Mouse (Mus musculus): ENCODE results near the gene Gon4l. TPM values are rescaled to one million over a fixed set of nuclear protein-coding genes. Genes with fewer than 3 reads are reported as not detected.
A peak's percentile ranks its signal among the peaks of the same experiment; 100 is the strongest.
"Not testable (repeated sequence)": the region's sequence is repeated elsewhere in the genome, so short reads cannot be mapped to it uniquely, and the experiment has no call there.

The Gon4l gene
- polyA plus RNA-seq, 1 experiment from 2014 or later = 24.1 TPM

DNA sequence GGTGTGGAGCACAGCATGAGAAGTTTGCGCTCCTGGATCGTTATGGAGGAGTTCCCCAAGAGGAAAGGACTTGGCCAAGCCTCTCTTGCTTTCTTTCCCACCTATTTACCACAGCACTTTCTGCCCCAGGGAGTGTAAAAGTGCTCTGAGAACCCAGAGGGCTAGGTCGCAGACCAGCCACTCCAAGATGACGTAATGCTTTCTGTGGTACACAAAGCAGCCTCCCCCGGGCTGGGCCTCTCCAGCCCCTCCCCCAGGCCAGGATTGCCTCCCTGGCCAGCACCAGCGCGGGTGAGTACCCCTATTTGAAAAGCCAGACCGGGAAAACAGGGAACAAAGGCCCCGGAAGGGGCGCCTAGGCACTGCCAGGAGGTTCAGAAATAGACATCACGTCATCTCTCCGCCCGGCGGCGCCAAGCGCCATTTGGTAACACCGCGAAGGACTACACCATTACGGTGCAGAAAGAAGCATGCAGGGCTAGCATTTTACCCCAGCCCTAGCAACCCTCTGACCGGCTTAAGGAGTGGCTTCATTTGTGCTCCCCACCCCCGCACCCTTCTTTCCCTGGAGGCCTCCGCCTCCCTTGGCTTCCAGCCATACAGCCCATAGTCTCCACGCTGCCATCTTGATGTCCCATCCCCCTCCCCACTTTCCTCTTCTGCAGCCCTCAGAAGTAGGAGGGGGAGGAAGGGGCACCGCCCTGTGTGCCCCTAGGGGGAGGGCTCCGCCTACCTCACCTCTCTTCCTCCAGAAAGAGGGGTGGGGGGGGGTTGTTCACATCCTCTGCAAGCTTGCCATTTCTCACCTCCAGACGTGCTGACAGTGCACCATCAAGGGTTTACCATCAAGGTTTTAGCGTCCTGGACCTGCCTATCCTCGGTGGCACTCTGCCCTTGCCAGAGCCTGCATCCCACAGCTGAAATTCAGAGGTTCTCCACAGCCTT lies 3.6 kb upstream of the Gon4l start:
- H3K9ac ChIP-seq (ENCODE audit: low read length) = peak overlapping the region; percentile 53
- not testable (repeated sequence) for H3K36me3 ChIP-seq (ENCODE audit: control insufficient read depth, insufficient read depth, low read length); H3K9me3 ChIP-seq (ENCODE audit: control insufficient read depth, low read length); H3K27me3 ChIP-seq (ENCODE audit: control insufficient read depth, insufficient read depth, low read length); H3K4me1 ChIP-seq (replicated peaks; ENCODE audit: control insufficient read depth, insufficient read depth, low read length)
- ATAC-seq (replicated peaks; ENCODE audit: low FRiP score) (peak; percentile 88), DNase-seq (ENCODE audit: low spot score) (peak; percentile 81)
- H3K27ac ChIP-seq (ENCODE audit: low read depth, low read length) = peak overlapping the region; percentile 93
- H3K4me2 ChIP-seq (ENCODE audit: low read depth, low read length, severe bottlenecking) = peak overlapping the region; percentile 42
- peak overlapping the region; percentile 35 for H3K4me3 ChIP-seq (ENCODE audit: low read depth, low read length)
- under 1% methylated on average over 17 of the region's 28 CpGs for WGBS

GRCm38 (mm10) chr3:88832388-88832787 lies 2.6 kb upstream of the Gon4l start:
- peak overlapping the region; percentile 24; the same call in 1 of the 2 replicates for H3K4me2 ChIP-seq (ENCODE audit: low read depth, low read length, severe bottlenecking)
- ATAC-seq (replicated peaks; ENCODE audit: low FRiP score) (peak; percentile 76), DNase-seq (ENCODE audit: low spot score) (peak; percentile 79)
- H3K4me3 ChIP-seq (ENCODE audit: low read depth, low read length); H3K36me3 ChIP-seq (ENCODE audit: control insufficient read depth, insufficient read depth, low read length); H3K27me3 ChIP-seq (ENCODE audit: control insufficient read depth, insufficient read depth, low read length); H3K27ac ChIP-seq (ENCODE audit: low read depth, low read length); H3K9ac ChIP-seq (ENCODE audit: low read length); H3K9me3 ChIP-seq (ENCODE audit: control insufficient read depth, low read length); H3K4me1 ChIP-seq (replicated peaks; ENCODE audit: control insufficient read depth, insufficient read depth, low read length): not testable (repeated sequence)
- whole genome bisulfite sequencing = under 1% methylated on average over 14 of the region's 14 CpGs

GRCm38 (mm10) chr3:88849172-88849571 lies 14.1 kb downstream of the Gon4l start:
- H3K4me1 ChIP-seq (replicated peaks; ENCODE audit: control insufficient read depth, insufficient read depth, low read length) = no peaks in the 10 kb centered on the region
- H3K36me3 ChIP-seq (ENCODE audit: control insufficient read depth, insufficient read depth, low read length) = no peaks in the 10 kb centered on the region; the same call in 1 of the 2 replicates
- DNase-seq (ENCODE audit: low spot score) (no peak), ATAC-seq (replicated peaks; ENCODE audit: low FRiP score) (no peak)
- no peak overlapping the region for H3K4me2 ChIP-seq (ENCODE audit: low read depth, low read length, severe bottlenecking)
- 94% methylated on average over 4 of the region's 4 CpGs for WGBS
- no peaks in the 10 kb centered on the region for H3K9me3 ChIP-seq (ENCODE audit: control insufficient read depth, low read length)
- no peak overlapping the region for H3K27ac ChIP-seq (ENCODE audit: low read depth, low read length)
- no peaks in the 10 kb centered on the region for H3K27me3 ChIP-seq (ENCODE audit: control insufficient read depth, insufficient read depth, low read length)
- no peak overlapping the region for H3K4me3 ChIP-seq (ENCODE audit: low read depth, low read length)
- H3K9ac ChIP-seq (ENCODE audit: low read length) = no peak overlapping the region

GRCm38 (mm10) chr3:88855837-88856236 lies 20.8 kb downstream of the Gon4l start:
- Histone ChIP-seq H3K4me3 (ENCODE audit: low read depth, low read length) (no peak overlapping the region), H3K27ac (ENCODE audit: low read depth, low read length) (no peak overlapping the region), H3K4me2 (ENCODE audit: low read depth, low read length, severe bottlenecking) (no peak overlapping the region), H3K27me3 (ENCODE audit: control insufficient read depth, insufficient read depth, low read length) (no peaks in the 10 kb centered on the region), H3K4me1 (replicated peaks; ENCODE audit: control insufficient read depth, insufficient read depth, low read length) (no peaks in the 10 kb centered on the region), H3K9ac (ENCODE audit: low read length) (no peak overlapping the region), H3K36me3 (ENCODE audit: control insufficient read depth, insufficient read depth, low read length) (peaks cover 10% of the 10 kb centered on the region; the same call in 1 of the 2 replicates), H3K9me3 (ENCODE audit: control insufficient read depth, low read length) (no peaks in the 10 kb centered on the region)
- ATAC-seq (replicated peaks; ENCODE audit: low FRiP score) (no peak), DNase-seq (ENCODE audit: low spot score) (no peak)
- 93% methylated on average over 6 of the region's 6 CpGs for WGBS

- Histone ChIP-seq H3K4me2 (ENCODE audit: low read depth, low read length, severe bottlenecking) (no peak overlapping the region), H3K4me1 (replicated peaks; ENCODE audit: control insufficient read depth, insufficient read depth, low read length) (no peaks in the 10 kb centered on the region), H3K36me3 (ENCODE audit: control insufficient read depth, insufficient read depth, low read length) (peaks cover 10% of the 10 kb centered on the region; the same call in 1 of the 2 replicates), H3K27ac (ENCODE audit: low read depth, low read length) (no peak overlapping the region), H3K9ac (ENCODE audit: low read length) (no peak overlapping the region), H3K9me3 (ENCODE audit: control insufficient read depth, low read length) (no peaks in the 10 kb centered on the region), H3K27me3 (ENCODE audit: control insufficient read depth, insufficient read depth, low read length) (no peaks in the 10 kb centered on the region), H3K4me3 (ENCODE audit: low read depth, low read length) (no peak overlapping the region)
- 97% methylated on average over 3 of the region's 3 CpGs for WGBS
- no peak for ATAC-seq (replicated peaks; ENCODE audit: low FRiP score)
- no peak for DNase-seq (ENCODE audit: low spot score)
Observed at GRCm38 (mm10) chr3:88862129-88862528, 27.1 kb downstream of the Gon4l start.

GRCm38 (mm10) chr3:88866735-88867134 lies 31.7 kb downstream of the Gon4l start:
- not testable (repeated sequence) for ATAC-seq (replicated peaks; ENCODE audit: low FRiP score); H3K4me1 ChIP-seq (replicated peaks; ENCODE audit: control insufficient read depth, insufficient read depth, low read length); DNase-seq (ENCODE audit: low spot score); H3K4me3 ChIP-seq (ENCODE audit: low read depth, low read length); H3K36me3 ChIP-seq (ENCODE audit: control insufficient read depth, insufficient read depth, low read length); H3K27me3 ChIP-seq (ENCODE audit: control insufficient read depth, insufficient read depth, low read length); H3K9me3 ChIP-seq (ENCODE audit: control insufficient read depth, low read length); H3K9ac ChIP-seq (ENCODE audit: low read length); H3K27ac ChIP-seq (ENCODE audit: low read depth, low read length); H3K4me2 ChIP-seq (ENCODE audit: low read depth, low read length, severe bottlenecking)
- WGBS = no CpG with 5 or more reads among the region's 3 CpGs

GRCm38 (mm10) chr3:88867177-88867576 lies 32.1 kb downstream of the Gon4l start:
- ATAC-seq (replicated peaks; ENCODE audit: low FRiP score); H3K27ac ChIP-seq (ENCODE audit: low read depth, low read length): not testable (repeated sequence)
- WGBS = no CpG with 5 or more reads among the region's 8 CpGs

GRCm38 (mm10) chr3:88868449-88868848 lies 33.4 kb downstream of the Gon4l start:
- not testable (repeated sequence) for H3K4me3 ChIP-seq (ENCODE audit: low read depth, low read length); ATAC-seq (replicated peaks; ENCODE audit: low FRiP score); H3K9me3 ChIP-seq (ENCODE audit: control insufficient read depth, low read length); H3K36me3 ChIP-seq (ENCODE audit: control insufficient read depth, insufficient read depth, low read length); H3K4me2 ChIP-seq (ENCODE audit: low read depth, low read length, severe bottlenecking); H3K27me3 ChIP-seq (ENCODE audit: control insufficient read depth, insufficient read depth, low read length); DNase-seq (ENCODE audit: low spot score); H3K9ac ChIP-seq (ENCODE audit: low read length); H3K27ac ChIP-seq (ENCODE audit: low read depth, low read length); H3K4me1 ChIP-seq (replicated peaks; ENCODE audit: control insufficient read depth, insufficient read depth, low read length)
- WGBS = no CpG with 5 or more reads among the region's 4 CpGs

More at GRCm38 (mm10) chr3:88867177-88867576, 32.1 kb downstream of the Gon4l start:
- not testable (repeated sequence) for H3K4me1 ChIP-seq (replicated peaks; ENCODE audit: control insufficient read depth, insufficient read depth, low read length); H3K4me2 ChIP-seq (ENCODE audit: low read depth, low read length, severe bottlenecking); H3K9me3 ChIP-seq (ENCODE audit: control insufficient read depth, low read length); H3K36me3 ChIP-seq (ENCODE audit: control insufficient read depth, insufficient read depth, low read length); H3K4me3 ChIP-seq (ENCODE audit: low read depth, low read length); H3K9ac ChIP-seq (ENCODE audit: low read length); DNase-seq (ENCODE audit: low spot score); H3K27me3 ChIP-seq (ENCODE audit: control insufficient read depth, insufficient read depth, low read length)

DNA sequence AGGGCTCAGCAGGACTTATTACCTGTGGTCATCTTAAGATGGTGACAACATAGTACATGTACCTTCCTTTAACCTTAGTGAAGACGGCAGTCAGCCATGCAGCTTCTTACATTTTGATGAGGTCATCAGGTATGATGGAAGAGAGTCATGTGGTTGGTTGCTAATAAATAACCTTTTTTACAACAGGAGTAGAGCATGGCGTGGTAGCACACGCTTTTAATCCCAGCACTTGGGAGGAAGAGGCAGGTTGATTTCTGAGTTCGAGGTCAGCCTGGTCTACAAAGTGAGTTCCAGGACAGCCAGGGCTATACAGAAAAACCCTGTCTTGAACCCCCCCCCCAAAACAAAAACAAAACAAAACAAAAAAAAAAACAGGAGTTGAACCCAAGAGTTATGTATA lies 47.5 kb downstream of the Gon4l start:
- 93% methylated on average over 4 of the region's 4 CpGs for WGBS
- H3K36me3 ChIP-seq (ENCODE audit: control insufficient read depth, insufficient read depth, low read length); H3K4me2 ChIP-seq (ENCODE audit: low read depth, low read length, severe bottlenecking); H3K27ac ChIP-seq (ENCODE audit: low read depth, low read length); H3K27me3 ChIP-seq (ENCODE audit: control insufficient read depth, insufficient read depth, low read length); ATAC-seq (replicated peaks; ENCODE audit: low FRiP score); H3K4me3 ChIP-seq (ENCODE audit: low read depth, low read length); H3K9ac ChIP-seq (ENCODE audit: low read length); H3K9me3 ChIP-seq (ENCODE audit: control insufficient read depth, low read length); DNase-seq (ENCODE audit: low spot score); H3K4me1 ChIP-seq (replicated peaks; ENCODE audit: control insufficient read depth, insufficient read depth, low read length): not testable (repeated sequence)
